Mouse (Mus musculus) liver, embryonic 14.5 days (tissue): ENCODE results near the gene Zfp13. TPM values are rescaled to one million over a fixed set of nuclear protein-coding genes. Genes with fewer than 3 reads are reported as not detected.

Source experiments
- ATAC-seq: fragments of 200-750 bp; cut with Nextera tagmentation; 2 replicates; pipeline ENCODE4 v1.8.0; 2017; ENCODE audit warnings: moderate number of reproducible peaks, mild to moderate bottlenecking, moderate library complexity; ENCODE audit not compliant: insufficient read depth
- DNase-seq, 3 experiments: peaks; one replicate each; pipeline ENCODE4 v3.0.0-alpha.2; 2012 to 2013; ENCODE audit warnings: low read depth in 3 of 3, low spot score in 3 of 3
- H3K27ac ChIP-seq: fragments of 300-500 bp; sonication (generic); 2 replicates; pipeline ENCODE4 v1.5.1; 2014; ENCODE audit warnings: moderate library complexity, mild to moderate bottlenecking, control low read depth, inconsistent platforms
- H3K27me3 ChIP-seq: fragments of 300-500 bp; sonication (generic); 2 replicates; pipeline ENCODE4 v1.6.1; 2014; ENCODE audit warnings: mild to moderate bottlenecking, low read length, moderate library complexity; ENCODE audit not compliant: control insufficient read depth, insufficient read depth
- H3K36me3 ChIP-seq: fragments of 300-500 bp; sonication (generic); replicated peaks from 2 replicates; pipeline ENCODE4 v1.6.1; 2014; ENCODE audit warnings: low read depth; ENCODE audit not compliant: control insufficient read depth, insufficient read depth
- H3K4me1 ChIP-seq, 2 experiments: fragments of 200-500 bp in 1 of 2; fragments of 300-500 bp in 1 of 2; sonication (generic) in 1 of 2; replicated peaks; 2 replicates each; pipeline ENCODE4 v1.6.1; 2012 to 2014; ENCODE audit warnings: antibody characterized with exemption in 1 of 2, inconsistent platforms in 1 of 2, low read length in 1 of 2; ENCODE audit not compliant: control insufficient read depth in 2 of 2, insufficient read depth in 2 of 2
- H3K4me2 ChIP-seq: fragments of 300-500 bp; sonication (generic); 2 replicates; pipeline ENCODE4 v1.6.1; 2014; ENCODE audit warnings: low read depth, mild to moderate bottlenecking, control low read depth, moderate library complexity
- H3K4me3 ChIP-seq, 2 experiments: fragments of 200-500 bp in 1 of 2; fragments of 300-500 bp in 1 of 2; sonication (generic) in 1 of 2; 2 replicates each; pipeline ENCODE4 v1.5.1; 2012 to 2014; ENCODE audit warnings: low read depth in 2 of 2, low read length in 2 of 2, mild to moderate bottlenecking in 2 of 2, control low read depth in 1 of 2, inconsistent platforms in 1 of 2, moderate library complexity in 1 of 2; ENCODE audit not compliant: insufficient read depth in 1 of 2
- H3K9ac ChIP-seq: fragments of 300-500 bp; sonication (generic); replicated peaks from 2 replicates; pipeline ENCODE4 v1.6.1; 2014; ENCODE audit warnings: mild to moderate bottlenecking, control low read depth, moderate library complexity
- H3K9me3 ChIP-seq: fragments of 300-500 bp; sonication (generic); 2 replicates; pipeline ENCODE4 v1.6.1; 2016; ENCODE audit warnings: low read length, mixed read lengths; ENCODE audit not compliant: control insufficient read depth
- CTCF ChIP-seq: IDR thresholded peaks from 2 replicates; pipeline ENCODE4 v1.5.1; 2016; ENCODE audit warnings: antibody characterized with exemption, low read depth, control low read depth
- EP300 ChIP-seq: IDR thresholded peaks from 2 replicates; pipeline ENCODE4 v1.6.1; 2016; ENCODE audit warnings: antibody characterized with exemption, low read depth
- WGBS: fragments of 180-500 bp; shearing (Covaris S2); extraction: QIAGEN DNeasy Blood & Tissue Kit; methylation state at CpG from one replicate; pipeline ENCODE4 v1.1.7; 2014; ENCODE audit not compliant: insufficient replicate concordance; 5-methylcytosine and 5-hydroxymethylcytosine counted together
- polyA plus RNA-seq, 2 experiments: library from polyadenylated mRNA; depleted of rRNA in 1 of 2; stranded (reverse) in 1 of 2; unstranded in 1 of 2; fragments of >200 nt; fragmentation: Nextera tagmentation in 1 of 2; extraction: Ambion mirVana in 1 of 2; gene quantifications; 2 replicates each; pipeline versions ENCODE4 v1.2.1 to v1.2.3; 2012 to 2014

The Zfp13 gene
- polyA plus RNA-seq, 2 experiments = 1.3 to 1.9 TPM

- Histone ChIP-seq H3K4me2 (peak overlapping the region; percentile 98), H3K27ac (no peak overlapping the region; the same call in 1 of the 2 replicates), H3K9me3 (no peaks in the 10 kb centered on the region), H3K4me3 (peak overlapping the region; percentile 80 to 94), H3K9ac (peak overlapping the region; percentile 71), H3K27me3 (no peaks in the 10 kb centered on the region), H3K36me3 (no peaks in the 10 kb centered on the region), H3K4me1 (peaks cover 4 to 13% of the 10 kb centered on the region in 2 experiments; a peak in 3 of 4 replicates)
- no peak for TF ChIP-seq CTCF
- TF ChIP-seq EP300 = no peak
- DNase-seq = no peak
- ATAC-seq = no peak
Measured at GRCm38 (mm10) chr17:23551416-23551815, 47.9 kb downstream of the Zfp13 start.

- peaks cover 4 to 17% of the 10 kb centered on the region in 2 experiments; a peak in 3 of 4 replicates for H3K4me1 ChIP-seq
- H3K9me3 ChIP-seq = no peaks in the 10 kb centered on the region
- WGBS = 0% methylated on average over 15 of the region's 15 CpGs
- H3K9ac ChIP-seq = peak overlapping the region; percentile 71
- peak overlapping the region; percentile 80 to 94 for H3K4me3 ChIP-seq
- peak overlapping the region; percentile 98 for H3K4me2 ChIP-seq
- H3K27ac ChIP-seq = peak overlapping the region; percentile 67
- ATAC-seq (no peak), DNase-seq (no peak)
- no peaks in the 10 kb centered on the region for H3K27me3 ChIP-seq
- no peaks in the 10 kb centered on the region for H3K36me3 ChIP-seq
- no peak for TF ChIP-seq EP300
- TF ChIP-seq CTCF = no peak
Measured at GRCm38 (mm10) chr17:23550856-23551255, 48.4 kb downstream of the Zfp13 start.

- WGBS = under 1% methylated on average over 22 of the region's 22 CpGs
- ATAC-seq = peak; percentile 59
- H3K4me1 ChIP-seq = peaks cover 4 to 18% of the 10 kb centered on the region in 2 experiments; a peak in 3 of 4 replicates
- no peaks in the 10 kb centered on the region for H3K9me3 ChIP-seq
- DNase-seq = peak; percentile 78 to 81 (median 79)
- H3K4me2 ChIP-seq = peak overlapping the region; percentile 98
- peak overlapping the region; percentile 67 for H3K27ac ChIP-seq
- peak overlapping the region; percentile 80 to 94 for H3K4me3 ChIP-seq
- H3K9ac ChIP-seq = peak overlapping the region; percentile 71
- no peaks in the 10 kb centered on the region for H3K27me3 ChIP-seq
- no peaks in the 10 kb centered on the region for H3K36me3 ChIP-seq
- TF ChIP-seq EP300 = no peak
- no peak for TF ChIP-seq CTCF
Measured at GRCm38 (mm10) chr17:23550188-23550791, 49.0 kb downstream of the Zfp13 start.

- H3K9me3 ChIP-seq = no peaks in the 10 kb centered on the region
- no peak for ATAC-seq
- DNase-seq = peak in 1 of 3 experiments; percentile 43
- peak overlapping the region; percentile 80 to 94 for H3K4me3 ChIP-seq
- no peaks in the 10 kb centered on the region for H3K36me3 ChIP-seq
- H3K27me3 ChIP-seq = no peaks in the 10 kb centered on the region
- H3K4me2 ChIP-seq = peak overlapping the region; percentile 98
- 4% methylated on average over 9 of the region's 9 CpGs for WGBS
- H3K27ac ChIP-seq = peak overlapping the region; percentile 39; the same call in 1 of the 2 replicates
- H3K4me1 ChIP-seq = peaks cover 4 to 18% of the 10 kb centered on the region in 2 experiments; a peak in 3 of 4 replicates
- peak overlapping the region; percentile 48 for H3K9ac ChIP-seq
- TF ChIP-seq EP300 = no peak
- no peak for TF ChIP-seq CTCF
Measured at GRCm38 (mm10) chr17:23549441-23549840, 49.8 kb downstream of the Zfp13 start.

GRCm38 (mm10) chr17:23548615-23549014 lies 50.7 kb downstream of the Zfp13 start:
- H3K4me3 ChIP-seq = peak overlapping the region; percentile 80 to 94
- H3K27me3 ChIP-seq = no peaks in the 10 kb centered on the region
- H3K4me1 ChIP-seq = peaks cover 4 to 18% of the 10 kb centered on the region in 2 experiments; a peak in 3 of 4 replicates
- H3K4me2 ChIP-seq = peak overlapping the region; percentile 98
- ATAC-seq (peak; percentile 55), DNase-seq (peak; percentile 82 to 87 (median 84))
- TF ChIP-seq EP300 (no peak), CTCF (no peak)
- peak overlapping the region; percentile 48 for H3K9ac ChIP-seq
- H3K9me3 ChIP-seq = no peaks in the 10 kb centered on the region
- peak overlapping the region; percentile 39 for H3K27ac ChIP-seq
- WGBS = under 1% methylated on average over 15 of the region's 15 CpGs
- no peaks in the 10 kb centered on the region for H3K36me3 ChIP-seq
